Mouse (Mus musculus) embryonic fibroblast, embryonic 13.5 days (primary cell): Measurements from ENCODE around the gene Spc24.

Experiments
- CTCF ChIP-seq: IDR thresholded peaks from 2 replicates; pipeline ENCODE4 v1.5.1; 2011; ENCODE audit warnings: mild to moderate bottlenecking, control low read depth, low read length, moderate library complexity, borderline replicate concordance; ENCODE audit not compliant: insufficient read depth
- POLR2A ChIP-seq: IDR thresholded peaks from 2 replicates; pipeline ENCODE4 v1.6.1; 2011; ENCODE audit warnings: low read depth, mild to moderate bottlenecking, control low read depth, low read length, moderate library complexity

GRCm38 (mm10) chr9:21728261-21728832 lies 31.8 kb downstream of the Spc24 start:
- TF ChIP-seq POLR2A (no peak), CTCF (no peak)
